Mouse (Mus musculus): ENCODE measurements at regions not wholly inside any gene's neighbourhood (a gene's known extent, or its start where the extent isn't known, plus 50 kb on each side); places are given as distances from the start of the nearest gene placed in this dataset.

DNA sequence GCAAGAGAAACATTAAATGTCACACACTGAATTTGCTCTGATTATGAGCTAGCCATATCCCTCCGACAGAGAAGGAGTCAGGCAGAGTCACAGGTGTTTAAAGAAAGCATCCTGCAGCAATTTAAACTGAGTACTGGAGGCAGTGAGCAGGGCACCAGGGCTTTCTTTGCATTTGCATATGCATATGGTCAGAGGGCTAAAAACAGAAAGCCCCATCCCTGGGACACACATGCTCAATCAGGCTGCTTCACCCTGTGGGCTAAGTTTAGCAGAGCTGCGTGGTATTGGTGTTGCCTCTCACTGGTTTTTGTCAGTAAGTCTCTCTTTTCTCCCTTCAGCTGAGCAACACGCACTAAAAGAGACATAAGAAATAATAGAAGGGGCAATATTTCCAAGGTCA, 289.9 kb upstream of the Rps6ka3 start:
- Histone ChIP-seq H3K4me2 (replicated peaks) (no peak overlapping the region), H3K4me1 (replicated peaks; ENCODE audit: control insufficient read depth, insufficient read depth, low read length) (0 out of 2 replicates have a peak, but pooled peaks cover 3% of the 10 kb centered on the region), H3K9me3 (ENCODE audit: control insufficient read depth, low read length) (no peaks in the 10 kb centered on the region), H3K4me3 (replicated peaks; ENCODE audit: low read length) (no peak overlapping the region), H3K27me3 (ENCODE audit: control insufficient read depth, insufficient read depth, low read length) (no peaks in the 10 kb centered on the region; the same call in 1 of the 2 replicates), H3K27ac (no peak overlapping the region), H3K9ac (no peak overlapping the region), H3K36me3 (replicated peaks; ENCODE audit: control insufficient read depth, insufficient read depth) (no peaks in the 10 kb centered on the region)
- 45% methylated on average over 3 of the region's 3 CpGs for WGBS
- DNase-seq (ENCODE audit: low spot score) (no peak), ATAC-seq (ENCODE audit: low FRiP score) (no peak)

DNA sequence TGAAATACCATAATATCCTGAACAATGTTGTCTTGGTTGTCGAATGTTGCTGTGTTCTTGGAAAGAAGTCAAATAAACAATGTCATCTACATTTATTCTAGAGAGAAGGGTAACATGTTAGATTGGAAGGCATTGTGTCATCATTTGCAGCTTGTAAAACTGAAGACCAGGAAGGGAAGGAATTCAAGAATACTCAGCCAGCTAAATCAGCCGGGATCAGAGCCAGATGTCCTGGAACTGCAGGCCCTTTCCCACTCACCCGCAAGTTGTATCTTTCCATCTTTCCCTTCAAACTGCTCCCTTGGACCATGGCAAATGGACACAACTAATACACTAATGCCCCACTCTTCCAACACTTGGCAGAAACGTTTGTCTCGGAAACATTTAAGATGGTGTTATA, 288.7 kb upstream of the Rps6ka3 start:
- Histone ChIP-seq H3K9ac (no peak overlapping the region), H3K36me3 (replicated peaks; ENCODE audit: control insufficient read depth, insufficient read depth) (no peaks in the 10 kb centered on the region), H3K27ac (no peak overlapping the region), H3K4me3 (replicated peaks; ENCODE audit: low read length) (no peak overlapping the region), H3K9me3 (ENCODE audit: control insufficient read depth, low read length) (no peaks in the 10 kb centered on the region), H3K4me2 (replicated peaks) (peak overlapping the region; percentile 35; the same call in 1 of the 2 replicates), H3K27me3 (ENCODE audit: control insufficient read depth, insufficient read depth, low read length) (no peaks in the 10 kb centered on the region), H3K4me1 (replicated peaks; ENCODE audit: control insufficient read depth, insufficient read depth, low read length) (0 out of 2 replicates have a peak, but pooled peaks cover 3% of the 10 kb centered on the region)
- ATAC-seq (ENCODE audit: low FRiP score): no peak
- DNase-seq (ENCODE audit: low spot score): no peak
- WGBS: 56% methylated on average over 5 of the region's 5 CpGs

DNA sequence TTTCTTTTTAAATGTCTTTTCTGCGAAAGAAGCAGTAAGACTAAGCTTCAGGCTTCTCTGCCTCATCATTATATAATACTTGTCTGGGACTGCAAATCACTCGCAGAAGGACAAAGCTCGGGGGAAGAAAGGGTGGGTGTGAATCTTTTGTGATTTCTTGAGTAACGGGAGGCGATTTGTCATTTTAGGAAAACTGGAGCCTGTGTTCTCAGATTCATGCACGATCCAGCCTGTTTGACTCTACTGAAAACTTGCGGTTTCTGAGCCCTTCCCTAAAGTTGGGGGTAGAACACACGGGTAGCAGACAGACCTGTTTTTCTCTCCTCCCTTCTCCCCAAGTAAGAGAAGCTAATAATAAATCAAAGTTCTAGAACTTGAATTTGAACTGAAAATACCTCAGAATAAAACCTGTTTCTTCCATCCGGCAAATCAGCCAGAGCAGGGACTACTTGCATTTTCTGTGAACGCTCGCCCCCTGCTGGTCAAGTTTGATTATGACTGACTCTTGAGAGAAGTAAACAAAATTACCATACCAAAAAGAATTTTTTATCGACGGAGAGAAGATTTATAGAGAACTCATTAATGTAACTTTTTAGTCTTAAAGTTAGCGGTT, 288.2 kb upstream of the Rps6ka3 start:
- Histone ChIP-seq H3K27ac (no peak overlapping the region), H3K27me3 (ENCODE audit: control insufficient read depth, insufficient read depth, low read length) (no peaks in the 10 kb centered on the region), H3K36me3 (replicated peaks; ENCODE audit: control insufficient read depth, insufficient read depth) (no peaks in the 10 kb centered on the region), H3K4me3 (replicated peaks; ENCODE audit: low read length) (no peak overlapping the region; the same call in 1 of the 2 replicates), H3K9me3 (ENCODE audit: control insufficient read depth, low read length) (no peaks in the 10 kb centered on the region), H3K4me2 (replicated peaks) (peak overlapping the region; percentile 35), H3K9ac (no peak overlapping the region), H3K4me1 (replicated peaks; ENCODE audit: control insufficient read depth, insufficient read depth, low read length) (0 out of 2 replicates have a peak, but pooled peaks cover 3% of the 10 kb centered on the region)
- 25% methylated on average over 14 of the region's 14 CpGs for WGBS
- no peak for ATAC-seq (ENCODE audit: low FRiP score)
- DNase-seq (ENCODE audit: low spot score): peak; percentile 85

DNA sequence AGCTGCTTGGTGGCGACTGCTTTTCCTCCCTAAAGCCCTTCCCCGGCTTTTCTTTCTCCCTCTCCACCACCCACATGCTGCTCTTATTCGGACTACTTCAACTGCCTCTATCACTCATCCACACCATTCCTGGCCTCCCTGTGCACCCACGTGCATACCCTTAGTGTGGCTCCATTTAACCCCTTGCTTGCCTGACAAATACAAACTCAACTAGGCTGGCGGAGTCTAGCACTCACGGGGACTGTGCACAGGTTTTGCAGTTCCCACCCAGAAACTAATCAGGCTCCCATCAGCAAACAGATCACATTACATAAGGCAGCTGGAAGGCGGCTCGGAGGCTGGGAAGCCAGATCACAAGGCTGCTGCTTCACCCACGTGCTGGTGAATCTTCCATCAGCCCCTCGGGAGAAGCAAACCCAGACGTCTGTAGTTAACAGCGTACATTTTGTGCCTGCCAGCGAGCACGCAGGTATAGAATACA, 287.0 kb upstream of the Rps6ka3 start:
- Histone ChIP-seq H3K9me3 (ENCODE audit: control insufficient read depth, low read length) (no peaks in the 10 kb centered on the region), H3K27me3 (ENCODE audit: control insufficient read depth, insufficient read depth, low read length) (no peaks in the 10 kb centered on the region), H3K36me3 (replicated peaks; ENCODE audit: control insufficient read depth, insufficient read depth) (no peaks in the 10 kb centered on the region), H3K27ac (peak overlapping the region; percentile 69; the same call in 1 of the 2 replicates), H3K4me2 (replicated peaks) (peak overlapping the region; percentile 53), H3K4me1 (replicated peaks; ENCODE audit: control insufficient read depth, insufficient read depth, low read length) (0 out of 2 replicates have a peak, but pooled peaks cover 3% of the 10 kb centered on the region), H3K4me3 (replicated peaks; ENCODE audit: low read length) (peak overlapping the region; percentile 25), H3K9ac (peak overlapping the region; percentile 57)
- DNase-seq (ENCODE audit: low spot score): peak; percentile 34
- WGBS: 13% methylated on average over 14 of the region's 14 CpGs
- peak; percentile 72 for ATAC-seq (ENCODE audit: low FRiP score)

DNA sequence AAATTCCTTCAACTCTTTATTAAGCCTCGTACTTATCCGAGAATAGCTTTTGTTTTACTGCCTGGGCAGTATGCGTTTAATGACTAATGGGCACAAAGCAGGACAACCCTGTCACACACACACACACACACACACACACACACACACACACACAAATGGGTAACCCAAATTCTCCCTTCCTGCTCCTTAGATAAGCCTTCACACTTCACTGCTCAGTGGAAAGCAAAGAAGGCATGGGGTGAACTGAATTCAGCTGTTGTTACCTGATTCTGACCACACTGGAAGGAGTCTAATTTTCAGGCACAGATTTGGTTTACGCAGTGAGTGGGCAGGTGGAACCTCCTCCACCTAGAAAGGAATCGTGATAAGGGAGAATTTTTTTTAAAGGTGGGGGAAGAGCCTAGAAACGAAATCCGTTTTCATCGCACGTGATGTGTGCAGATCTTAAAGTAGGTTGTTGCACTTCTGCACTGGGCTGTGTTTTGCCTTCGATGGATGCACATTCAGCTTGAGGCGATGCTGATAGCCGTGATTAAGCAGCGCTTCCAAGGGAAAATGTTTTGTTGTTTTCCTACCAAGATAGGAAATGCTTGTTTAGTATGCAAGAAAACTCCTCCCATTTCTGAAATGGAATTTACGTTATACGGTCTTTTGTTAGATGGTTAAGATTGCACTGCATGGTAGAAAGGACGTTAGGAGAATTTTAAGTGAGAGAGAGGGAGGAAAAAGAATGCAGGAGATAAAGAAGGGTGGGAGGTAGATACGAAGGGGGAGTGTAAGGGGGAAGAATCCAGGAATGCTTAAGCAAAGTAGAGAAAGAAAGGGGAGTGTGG, 286.2 kb upstream of the Rps6ka3 start:
- Histone ChIP-seq H3K9me3 (ENCODE audit: control insufficient read depth, low read length) (no peaks in the 10 kb centered on the region), H3K27ac (peak overlapping the region; percentile 69), H3K9ac (peak overlapping the region; percentile 57), H3K27me3 (ENCODE audit: control insufficient read depth, insufficient read depth, low read length) (no peaks in the 10 kb centered on the region), H3K36me3 (replicated peaks; ENCODE audit: control insufficient read depth, insufficient read depth) (no peaks in the 10 kb centered on the region), H3K4me1 (replicated peaks; ENCODE audit: control insufficient read depth, insufficient read depth, low read length) (0 out of 2 replicates have a peak, but pooled peaks cover 3% of the 10 kb centered on the region), H3K4me3 (replicated peaks; ENCODE audit: low read length) (peak overlapping the region; percentile 25), H3K4me2 (replicated peaks) (peak overlapping the region; percentile 53)
- 27% methylated on average over 17 of the region's 17 CpGs for WGBS
- DNase-seq (ENCODE audit: low spot score) (peak; percentile 58), ATAC-seq (ENCODE audit: low FRiP score) (peak; percentile 51; the same call in 1 of the 2 replicates)

GRCm38 (mm10) chrX:158924490-158925398, 285.4 kb upstream of the Rps6ka3 start:
- Histone ChIP-seq H3K4me2 (replicated peaks) (peak overlapping the region; percentile 53), H3K27ac (peak overlapping the region; percentile 69), H3K9ac (peak overlapping the region; percentile 57), H3K36me3 (replicated peaks; ENCODE audit: control insufficient read depth, insufficient read depth) (no peaks in the 10 kb centered on the region), H3K4me1 (replicated peaks; ENCODE audit: control insufficient read depth, insufficient read depth, low read length) (0 out of 2 replicates have a peak, but pooled peaks cover 3% of the 10 kb centered on the region), H3K4me3 (replicated peaks; ENCODE audit: low read length) (peak overlapping the region; percentile 25), H3K9me3 (ENCODE audit: control insufficient read depth, low read length) (no peaks in the 10 kb centered on the region), H3K27me3 (ENCODE audit: control insufficient read depth, insufficient read depth, low read length) (no peaks in the 10 kb centered on the region)
- DNase-seq (ENCODE audit: low spot score) (peak; percentile 71), ATAC-seq (ENCODE audit: low FRiP score) (peak; percentile 46; the same call in 1 of the 2 replicates)
- WGBS: 24% methylated on average over 6 of the region's 6 CpGs

DNA sequence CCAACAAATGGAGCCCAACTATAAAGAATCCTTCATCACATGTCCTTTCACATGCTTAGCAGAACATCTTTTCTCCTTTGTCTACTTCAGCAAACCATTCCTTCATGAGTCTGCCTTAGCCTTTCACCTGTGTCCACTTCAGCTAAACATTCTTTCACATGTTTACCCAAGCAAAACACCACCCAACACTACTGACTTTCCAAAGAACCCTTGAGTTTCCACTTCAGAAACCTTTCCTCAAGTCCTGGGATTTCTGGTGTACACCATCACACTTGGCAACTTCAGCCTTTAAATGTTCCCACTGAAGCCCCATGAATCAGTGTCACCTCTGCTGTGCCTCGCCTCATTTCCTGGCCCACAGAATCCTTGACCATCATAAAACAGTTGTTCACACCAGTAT, 278.2 kb upstream of the Rps6ka3 start:
- Histone ChIP-seq H3K4me3 (replicated peaks; ENCODE audit: low read length) (no peak overlapping the region), H3K36me3 (replicated peaks; ENCODE audit: control insufficient read depth, insufficient read depth) (no peaks in the 10 kb centered on the region), H3K27me3 (ENCODE audit: control insufficient read depth, insufficient read depth, low read length) (no peaks in the 10 kb centered on the region), H3K9ac (no peak overlapping the region), H3K4me1 (replicated peaks; ENCODE audit: control insufficient read depth, insufficient read depth, low read length) (no peaks in the 10 kb centered on the region), H3K9me3 (ENCODE audit: control insufficient read depth, low read length) (no peaks in the 10 kb centered on the region), H3K27ac (no peak overlapping the region), H3K4me2 (replicated peaks) (no peak overlapping the region)
- DNase-seq (ENCODE audit: low spot score) (no peak), ATAC-seq (ENCODE audit: low FRiP score) (no peak)
- WGBS: 73% methylated on average over 1 of the region's 1 CpGs

DNA sequence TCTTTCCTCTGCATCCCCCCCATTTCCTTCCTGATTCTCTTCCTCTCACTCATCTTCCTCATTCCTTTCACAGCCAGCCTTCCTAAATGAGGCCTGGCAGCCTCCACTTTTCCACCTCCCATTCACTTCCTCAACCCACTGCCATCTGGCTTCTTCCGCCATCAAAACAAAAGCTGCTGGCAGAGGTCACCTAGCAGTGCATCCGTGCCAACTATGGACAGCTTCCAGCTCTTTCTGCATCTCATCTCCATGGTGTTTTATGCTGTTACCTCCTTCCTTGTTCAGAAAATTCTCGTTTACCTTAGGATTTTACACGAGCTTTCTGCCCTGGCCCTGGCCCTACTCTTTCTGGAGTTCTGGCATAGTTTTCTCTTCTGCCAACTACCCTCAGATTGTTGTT, 262.9 kb upstream of the Rps6ka3 start:
- no peaks in the 10 kb centered on the region for H3K4me1 ChIP-seq (replicated peaks; ENCODE audit: control insufficient read depth, insufficient read depth, low read length)
- no peak overlapping the region for H3K4me3 ChIP-seq (replicated peaks; ENCODE audit: low read length)
- H3K27ac ChIP-seq: no peak overlapping the region
- ATAC-seq (ENCODE audit: low FRiP score): no peak
- no peaks in the 10 kb centered on the region for H3K9me3 ChIP-seq (ENCODE audit: control insufficient read depth, low read length)
- no peak overlapping the region for H3K9ac ChIP-seq
- DNase-seq (ENCODE audit: low spot score): no peak
- no peak overlapping the region for H3K4me2 ChIP-seq (replicated peaks)
- no peaks in the 10 kb centered on the region for H3K36me3 ChIP-seq (replicated peaks; ENCODE audit: control insufficient read depth, insufficient read depth)
- H3K27me3 ChIP-seq (ENCODE audit: control insufficient read depth, insufficient read depth, low read length): no peaks in the 10 kb centered on the region
- WGBS: 63% methylated on average over 4 of the region's 4 CpGs
